Mouse (Mus musculus) layer of hippocampus, adult 9-11 months (tissue): ENCODE results near the gene U90926.

ENCODE experiments used
- DNase-seq: peaks from one replicate; pipeline ENCODE4 v3.0.0; 2022

U90926 gene

DNA sequence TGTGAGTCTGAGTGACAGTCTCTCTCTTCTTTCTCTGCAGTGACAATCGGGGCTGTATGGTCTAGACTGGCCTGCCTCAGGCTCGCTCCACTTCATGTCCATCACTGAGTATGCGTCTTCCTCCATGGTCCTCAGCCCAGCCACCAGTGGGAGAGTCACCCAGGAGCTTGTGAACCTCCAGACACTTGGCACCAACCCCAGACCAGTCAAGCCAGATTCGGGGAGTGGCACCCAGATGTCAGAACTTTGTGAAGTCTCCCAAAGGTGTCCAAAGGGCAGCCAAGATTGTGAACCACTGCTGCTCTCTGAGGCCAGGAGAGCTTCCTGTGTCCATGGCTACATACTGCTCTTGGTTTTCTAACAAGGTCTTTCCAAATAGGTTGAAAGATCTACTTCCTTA lies 3.0 kb downstream of the U90926 start:
- DNase-seq = no peak

DNA sequence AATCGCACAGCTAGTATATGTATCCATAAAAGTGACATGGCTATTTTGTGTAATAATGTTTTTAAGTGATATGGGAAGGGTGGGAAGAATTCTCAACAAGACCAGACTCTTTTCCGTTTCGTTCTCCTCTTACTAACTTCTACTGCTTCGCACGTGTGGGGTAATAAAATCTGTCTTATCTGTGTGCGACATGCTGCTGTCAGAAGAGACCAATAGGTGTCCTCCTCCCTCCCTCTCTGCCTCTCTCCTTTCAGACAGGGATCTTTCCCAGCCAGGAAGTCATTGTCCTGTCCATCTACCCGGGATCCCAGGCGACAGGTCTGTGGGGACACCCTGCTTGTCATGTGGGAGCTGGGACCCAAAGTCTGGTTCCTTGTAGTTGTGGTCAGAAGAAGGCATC lies 5.0 kb downstream of the U90926 start:
- DNase-seq = no peak

DNA sequence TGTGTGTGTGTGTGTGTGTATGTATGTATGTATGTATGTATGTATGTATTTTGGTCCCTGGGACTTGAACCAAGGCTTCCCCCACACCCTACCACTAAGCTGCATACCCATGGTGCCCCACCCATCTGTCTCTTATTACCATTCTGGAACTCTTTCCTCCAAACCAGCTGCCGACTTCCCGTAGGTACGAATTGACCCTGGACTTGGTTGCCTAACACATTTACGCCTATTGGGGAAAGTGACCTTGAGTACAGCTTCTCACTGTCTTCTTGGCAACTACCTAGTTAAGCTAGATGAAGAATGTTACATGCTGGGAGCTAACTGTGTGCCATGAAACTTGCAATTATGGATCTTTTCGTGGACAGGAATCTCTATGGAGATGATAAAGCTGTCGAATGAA lies 9.1 kb downstream of the U90926 start:
- no peak for DNase-seq

DNA sequence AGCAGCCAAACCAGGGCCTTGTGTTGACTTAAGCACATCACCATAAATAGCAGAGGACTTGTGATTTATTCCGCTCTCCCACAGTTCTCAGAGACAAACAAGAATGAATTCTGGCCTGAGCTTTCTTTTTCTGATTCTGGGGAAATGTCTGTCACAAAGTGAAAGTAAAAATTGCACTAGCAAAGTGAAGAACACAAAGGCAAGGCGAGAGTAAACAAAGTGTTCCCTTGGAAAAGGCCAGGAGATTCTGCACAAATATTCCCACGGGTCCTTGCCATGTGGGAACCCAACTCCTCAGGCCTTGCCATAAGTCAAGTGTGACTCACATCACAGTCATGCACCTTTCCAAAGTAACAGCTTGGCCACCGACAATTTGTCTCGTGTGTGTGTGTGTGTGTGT lies 9.5 kb downstream of the U90926 start:
- DNase-seq = no peak

DNA sequence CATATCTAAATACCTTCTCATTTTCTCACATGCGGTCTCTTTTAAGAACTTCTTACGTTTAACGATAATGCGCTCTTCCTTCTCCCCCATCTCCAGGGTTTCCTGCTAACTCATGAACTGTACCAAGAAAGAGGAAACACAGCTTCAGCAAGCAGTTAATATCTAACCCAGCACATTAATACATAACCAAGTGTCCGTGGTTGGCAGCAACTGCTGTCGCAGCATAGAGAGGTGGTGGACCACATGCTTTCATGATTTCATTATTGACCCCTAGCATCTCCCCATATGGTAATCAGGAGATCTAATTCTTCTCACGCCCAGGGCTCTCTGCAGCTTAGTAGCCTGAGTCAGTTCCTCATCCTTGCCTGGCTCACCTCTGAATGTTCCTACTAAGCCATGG lies 10.0 kb downstream of the U90926 start:
- DNase-seq = no peak

DNA sequence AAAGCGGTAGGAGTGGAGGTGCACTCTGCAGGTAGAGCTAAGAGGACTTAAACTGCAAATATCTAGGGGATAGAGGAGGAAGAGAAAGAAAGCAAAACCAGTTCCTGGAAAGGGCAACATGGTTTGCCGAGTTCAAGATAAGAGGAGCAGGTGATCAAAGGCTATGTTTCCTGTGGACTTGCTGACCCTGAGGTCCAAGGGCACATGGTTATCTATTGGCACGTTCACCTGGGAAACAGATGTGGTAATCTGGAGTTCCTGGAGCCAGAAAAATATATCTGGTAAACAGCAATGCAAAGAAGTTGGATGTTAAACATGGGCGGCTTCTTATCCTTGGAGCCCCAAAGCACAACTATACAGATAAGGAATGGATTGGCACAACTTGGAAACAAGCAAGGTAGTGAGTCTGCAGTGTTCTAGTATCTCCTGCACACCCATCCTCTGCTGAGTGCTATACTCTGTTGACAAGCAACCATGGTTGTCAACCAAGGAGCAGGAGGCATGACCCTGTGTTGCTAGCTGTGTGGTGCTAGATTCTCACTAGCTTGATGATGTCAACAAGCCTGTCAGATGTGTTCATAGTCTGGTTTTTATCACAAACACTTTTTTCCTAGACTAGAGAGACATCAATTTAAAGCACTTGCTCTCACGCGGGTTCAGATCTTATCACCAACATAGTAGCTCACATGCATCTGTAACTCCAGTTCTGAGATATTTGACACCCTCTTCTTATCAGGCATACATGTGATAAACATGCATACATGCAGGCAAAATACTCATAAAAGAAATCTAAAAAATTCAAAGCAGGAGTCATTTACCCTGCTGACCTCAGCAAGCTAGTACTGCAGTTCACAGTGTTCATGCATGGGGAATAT lies 10.8 kb downstream of the U90926 start:
- no peak for DNase-seq

DNA sequence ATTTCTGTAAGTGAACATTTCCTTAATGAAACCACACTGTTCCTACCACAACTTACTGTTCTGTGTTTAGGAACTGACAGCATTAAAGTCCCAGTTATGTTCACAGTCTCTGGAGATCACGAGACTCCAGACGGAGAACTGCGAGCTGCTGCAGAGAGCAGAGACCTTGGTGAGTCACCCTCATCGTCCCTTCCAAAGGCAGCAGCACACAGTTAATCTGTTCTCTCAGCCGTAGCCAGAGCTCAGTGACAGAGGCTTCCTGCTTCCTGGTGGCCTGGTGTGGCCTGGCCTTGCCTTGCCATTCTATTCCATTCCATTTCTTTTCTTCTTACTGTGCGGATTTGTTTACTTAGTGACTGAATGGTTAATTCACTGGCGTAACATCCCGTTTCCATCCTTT lies 16.9 kb downstream of the U90926 start:
- DNase-seq = no peak

DNA sequence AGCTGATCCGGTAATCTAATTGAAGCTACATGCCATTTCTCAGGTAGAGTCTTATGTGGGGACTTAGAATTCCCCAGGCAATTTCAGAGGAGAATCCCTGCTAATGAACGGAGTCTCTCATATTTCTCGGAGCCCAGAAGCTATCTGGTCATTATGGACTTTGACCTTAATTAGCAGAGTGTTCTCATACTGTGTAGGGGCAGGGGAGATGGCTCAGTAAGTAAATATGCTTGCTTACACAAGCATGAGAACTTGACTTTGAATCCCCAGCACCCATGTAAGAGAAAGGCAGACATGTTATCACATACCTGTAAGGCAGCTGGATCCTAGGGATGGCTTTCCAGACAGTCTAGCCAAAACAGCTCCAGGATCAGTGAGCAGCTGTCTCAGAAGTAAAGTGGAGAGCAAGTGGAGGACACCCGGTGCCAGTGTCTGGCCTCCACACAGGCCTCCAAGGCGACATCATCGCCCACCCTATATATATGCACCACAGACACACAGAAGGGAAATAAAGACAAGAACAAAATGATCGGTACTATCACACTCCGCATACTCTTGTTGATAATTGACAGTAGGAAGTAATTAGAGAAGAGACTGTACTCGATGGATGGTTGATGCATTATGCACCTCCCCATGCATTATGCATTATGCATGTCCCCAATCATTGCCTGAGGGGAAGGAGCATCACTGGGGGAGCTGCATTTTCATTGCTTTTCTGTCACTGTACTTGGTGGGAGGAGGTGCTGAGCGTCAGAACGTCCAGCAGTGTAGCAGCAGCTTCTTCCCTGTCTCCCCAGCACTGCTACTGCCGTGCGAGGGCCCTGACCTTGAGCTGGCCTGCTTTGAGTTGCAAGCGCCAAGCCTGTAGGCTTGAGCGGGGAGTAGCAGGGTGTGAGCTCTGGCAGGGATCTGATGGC lies 18.1 kb downstream of the U90926 start:
- DNase-seq = peak; percentile 9

DNA sequence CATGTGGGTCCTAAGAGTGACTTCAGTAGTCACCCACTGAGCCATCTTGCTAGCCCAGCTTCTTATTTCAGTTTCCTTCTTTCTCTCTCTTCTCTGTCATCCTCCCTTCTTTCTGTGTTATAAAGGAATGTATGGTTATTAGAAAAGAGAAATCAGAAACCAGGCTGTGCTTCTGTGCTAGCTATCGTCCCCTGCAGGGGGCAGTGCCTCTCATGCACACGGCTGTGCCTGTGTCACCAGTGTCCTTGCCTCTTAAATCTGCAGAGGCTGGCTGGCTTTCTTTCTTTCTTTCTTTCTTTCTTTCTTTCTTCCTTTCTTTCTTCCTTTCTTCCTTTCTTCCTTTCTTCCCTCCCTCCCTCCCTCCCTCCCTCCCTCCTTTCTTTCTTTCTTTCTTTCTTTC lies 19.5 kb downstream of the U90926 start:
- peak; percentile 16 for DNase-seq

DNA sequence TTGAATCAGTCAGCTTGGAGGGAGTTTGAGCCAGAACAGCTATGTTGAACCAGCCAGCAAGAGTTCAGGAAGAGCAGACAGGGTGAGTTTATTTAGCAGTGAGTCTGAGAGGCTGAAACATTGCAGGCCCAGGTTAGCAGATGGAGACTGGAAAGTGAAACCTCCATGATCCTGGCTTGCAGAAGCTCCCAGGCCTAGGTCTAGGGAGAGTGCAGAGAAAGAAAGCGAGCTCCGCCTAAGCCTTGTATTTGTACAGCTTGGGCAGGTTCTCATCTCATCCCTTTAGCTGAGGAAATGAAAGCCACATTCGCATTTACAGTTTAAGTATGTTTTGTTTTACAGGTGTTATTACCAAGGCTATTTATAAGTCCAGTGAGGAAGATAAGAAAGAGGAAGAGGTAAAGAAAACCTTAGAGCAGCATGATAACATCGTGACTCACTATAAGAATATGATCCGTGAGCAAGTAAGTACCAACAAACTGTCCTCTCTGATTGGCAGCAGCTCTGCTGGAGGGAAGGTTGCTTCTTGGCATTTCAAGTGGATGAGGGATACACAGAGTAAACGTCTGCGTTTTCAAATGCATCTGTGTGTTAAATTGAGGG lies 26.2 kb downstream of the U90926 start:
- DNase-seq = no peak

DNA sequence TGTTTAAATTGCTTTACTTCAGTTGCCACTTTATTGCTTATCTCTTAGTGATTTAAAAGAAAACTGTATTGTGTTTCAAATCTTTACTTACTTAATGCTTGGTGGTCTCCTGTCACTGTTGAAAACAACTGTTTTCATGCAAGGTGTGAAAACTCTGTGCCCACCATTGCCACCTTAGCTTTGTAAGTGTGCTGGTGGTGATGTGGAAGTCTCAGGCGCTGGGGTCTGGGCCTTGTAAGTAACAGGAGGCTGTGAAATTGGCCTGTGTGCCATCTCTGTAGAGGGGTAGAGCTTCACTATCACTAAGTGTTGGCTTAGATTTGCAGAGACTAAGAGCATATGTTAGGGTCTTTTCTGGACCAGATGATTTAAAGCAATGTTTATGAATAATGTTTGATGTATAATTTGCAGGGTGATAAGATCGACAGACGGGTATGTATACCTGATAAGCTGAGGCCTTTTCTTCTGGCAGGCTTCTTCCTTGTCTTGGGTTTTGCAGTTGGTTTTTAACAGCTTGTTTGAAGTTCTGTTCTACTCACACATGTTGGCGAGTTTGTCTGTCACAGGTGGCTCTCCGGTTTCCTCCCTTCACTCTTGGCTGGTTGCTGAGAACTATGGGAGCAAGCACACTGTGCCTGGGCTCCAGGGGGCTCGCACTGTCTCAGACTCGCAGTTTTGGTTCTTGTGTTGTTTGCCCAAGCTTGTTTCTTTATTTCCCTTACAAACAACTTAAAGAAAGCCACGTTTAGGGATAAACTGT lies 32.0 kb downstream of the U90926 start:
- peak; percentile 6 for DNase-seq

DNA sequence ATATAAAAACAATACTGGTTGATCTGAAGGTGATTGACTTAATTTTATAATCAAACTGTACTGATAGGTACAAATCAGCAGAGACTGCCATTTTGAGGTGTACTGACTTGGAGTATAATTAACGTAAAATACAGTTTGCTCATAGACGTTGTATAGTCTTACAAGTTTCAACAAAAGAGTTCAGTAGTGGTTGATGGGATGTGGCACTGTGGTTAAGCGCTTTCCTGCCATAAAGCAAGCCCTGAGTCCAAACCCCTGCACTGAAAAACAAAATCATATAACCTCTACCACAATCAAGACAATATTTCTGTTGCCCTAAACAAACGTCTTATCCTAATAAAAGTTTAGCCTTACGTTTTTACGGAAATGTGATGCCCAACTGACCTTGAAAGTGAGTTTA lies 49.2 kb downstream of the U90926 start:
- no peak for DNase-seq
